Mouse (Mus musculus): ENCODE results near the gene Gm9508.
"Not testable (repeated sequence)": the region's sequence is repeated elsewhere in the genome, so short reads cannot be mapped to it uniquely, and the experiment has no call there.

The Gm9508 gene

GRCm38 (mm10) chr10:77697133-77697532 lies at the start of gene Gm9508:
Gene Gm9508, minus strand, starts transcription at chr10:77697233.
- no peak for ATAC-seq (ENCODE audit: insufficient number of reproducible peaks, low FRiP score, low TSS enrichment)

DNA sequence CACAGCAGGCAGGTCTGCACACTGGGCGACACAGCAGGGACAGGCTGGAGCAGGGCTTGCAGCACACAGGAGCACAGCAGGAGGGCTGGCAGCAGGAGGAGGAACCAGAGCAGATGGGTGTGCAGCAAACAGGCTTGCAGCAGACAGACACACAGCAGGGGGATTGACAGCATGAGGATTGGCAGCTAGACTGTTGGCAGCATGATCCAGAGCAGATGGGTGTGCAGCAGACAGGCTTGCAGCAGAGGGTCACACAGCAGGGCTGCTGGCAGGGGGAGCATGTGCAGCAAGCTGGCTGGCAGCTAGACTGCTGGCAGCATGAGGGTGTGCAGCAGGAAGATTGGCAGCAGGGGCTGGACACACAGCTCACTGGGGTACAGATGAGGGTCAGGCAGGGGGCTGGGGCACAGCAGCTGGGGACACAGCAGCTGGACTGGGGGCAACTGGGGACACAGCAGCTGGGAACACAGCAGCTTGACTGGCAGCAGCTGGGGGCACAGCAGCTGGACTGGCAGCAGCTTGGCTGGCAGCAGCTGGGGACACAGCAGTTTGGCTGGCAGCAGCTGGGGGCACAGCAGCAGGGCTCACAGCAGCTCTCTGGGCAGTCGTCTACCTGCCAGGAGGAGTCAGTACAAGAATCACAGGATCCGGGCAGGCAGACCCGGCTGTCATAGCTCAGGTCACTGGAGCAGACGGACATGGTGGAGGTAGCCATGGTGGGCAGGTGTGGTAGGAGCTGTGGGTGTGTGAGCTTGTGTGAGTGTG lies 45.1 kb upstream of the Gm9508 start, which contains the start of gene Gm18596:
Gene Gm18596, minus strand, starts transcription at position 715 of the 765 bp plus-strand sequence.
- ATAC-seq (ENCODE audit: insufficient number of reproducible peaks, low FRiP score, low TSS enrichment): not testable (repeated sequence)

GRCm38 (mm10) chr10:77738929-77739328 lies 41.9 kb upstream of the Gm9508 start:
- no peak for ATAC-seq (ENCODE audit: insufficient number of reproducible peaks, low FRiP score, low TSS enrichment)

DNA sequence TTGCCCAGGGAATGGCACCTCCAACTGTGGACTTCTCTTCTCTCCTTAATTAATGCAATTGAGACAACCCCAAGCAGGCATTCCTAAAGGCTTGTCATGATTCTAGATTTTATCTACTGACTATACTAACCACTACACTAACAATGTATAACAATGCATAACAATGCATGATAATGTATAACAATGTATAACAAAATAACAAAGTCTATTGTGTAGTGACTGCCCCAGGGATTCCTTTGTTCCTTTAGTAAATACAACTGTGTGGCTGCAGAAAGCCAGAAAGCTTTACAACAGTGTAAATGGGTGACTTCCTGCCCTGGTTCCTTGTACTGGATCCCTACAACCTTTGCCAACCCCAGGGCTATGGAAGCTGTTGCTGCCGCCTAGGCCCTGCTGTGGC lies 38.9 kb upstream of the Gm9508 start:
- no peak for ATAC-seq (ENCODE audit: insufficient number of reproducible peaks, low FRiP score, low TSS enrichment)

DNA sequence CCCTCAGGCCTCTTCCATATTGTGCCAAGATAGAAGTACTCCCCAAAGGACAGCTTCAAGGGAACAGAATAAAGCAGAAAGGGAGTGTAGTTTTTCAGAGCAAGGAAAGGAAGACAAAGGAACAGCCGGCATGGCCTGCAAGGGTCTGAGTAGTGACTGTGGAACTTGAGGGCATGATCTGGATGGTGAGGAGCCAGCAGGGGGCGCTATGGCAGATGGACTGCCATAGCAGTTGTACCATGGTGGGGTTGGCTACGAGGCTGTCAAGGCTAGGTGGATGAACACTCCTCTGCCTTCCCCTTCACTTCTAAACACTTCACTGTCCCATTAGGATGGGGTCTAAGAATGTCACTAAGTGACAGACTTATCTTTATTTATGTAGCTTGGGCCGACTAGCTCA lies 32.2 kb upstream of the Gm9508 start:
- no peak for ATAC-seq (ENCODE audit: insufficient number of reproducible peaks, low FRiP score, low TSS enrichment)

GRCm38 (mm10) chr10:77728280-77728679 lies 31.2 kb upstream of the Gm9508 start:
- ATAC-seq (ENCODE audit: insufficient number of reproducible peaks, low FRiP score, low TSS enrichment): no peak

DNA sequence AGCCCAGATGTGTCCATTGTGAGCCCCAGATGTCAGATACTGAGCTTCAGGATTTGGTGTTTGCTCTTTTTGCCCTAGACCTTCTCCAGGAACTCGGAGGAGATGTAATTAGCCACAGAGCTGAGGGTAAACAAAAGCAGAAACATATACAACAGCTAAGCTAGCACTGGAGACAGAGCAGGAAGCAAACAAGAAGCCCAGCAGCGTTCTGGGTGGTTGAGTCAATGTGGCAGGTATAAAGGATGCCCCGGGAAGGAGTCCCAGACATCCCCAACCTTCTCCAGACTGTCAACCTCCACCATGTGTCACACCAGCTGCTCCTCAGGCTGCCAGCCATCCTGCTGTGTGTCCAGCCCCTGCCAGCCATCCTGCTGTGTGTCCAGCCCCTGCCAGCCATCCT lies 29.2 kb upstream of the Gm9508 start, which contains the start of gene Gm10100:
Gene Gm10100, plus strand, starts transcription at position 301 of the 400 bp plus-strand sequence.
- no peak for ATAC-seq (ENCODE audit: insufficient number of reproducible peaks, low FRiP score, low TSS enrichment)

- no peak for ATAC-seq (ENCODE audit: insufficient number of reproducible peaks, low FRiP score, low TSS enrichment)
Measured at GRCm38 (mm10) chr10:77724855-77725254, 27.8 kb upstream of the Gm9508 start.

DNA sequence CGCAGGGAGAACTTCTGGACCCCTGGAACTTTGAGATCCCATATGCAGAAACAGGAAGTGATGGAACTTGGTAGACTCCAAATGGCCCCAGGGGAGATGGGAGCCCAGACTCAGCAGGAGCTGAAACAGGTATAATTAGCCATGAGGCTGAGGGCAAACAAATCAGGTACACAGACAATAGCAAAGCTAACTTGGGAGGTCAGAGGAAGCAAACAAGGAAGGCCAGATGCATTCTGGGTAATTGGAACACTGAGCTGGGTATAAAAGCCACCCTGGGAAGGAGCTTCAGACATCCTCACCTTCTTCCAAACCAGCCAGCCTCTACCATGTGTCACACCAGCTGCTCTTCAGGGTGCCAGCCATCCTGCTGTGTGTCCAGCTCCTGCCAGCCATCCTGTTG lies 23.3 kb upstream of the Gm9508 start, which contains the start of gene Krtap12-1:
Gene Krtap12-1, plus strand, starts transcription at position 301 of the 400 bp plus-strand sequence.
- not testable (repeated sequence) for ATAC-seq (ENCODE audit: insufficient number of reproducible peaks, low FRiP score, low TSS enrichment)

DNA sequence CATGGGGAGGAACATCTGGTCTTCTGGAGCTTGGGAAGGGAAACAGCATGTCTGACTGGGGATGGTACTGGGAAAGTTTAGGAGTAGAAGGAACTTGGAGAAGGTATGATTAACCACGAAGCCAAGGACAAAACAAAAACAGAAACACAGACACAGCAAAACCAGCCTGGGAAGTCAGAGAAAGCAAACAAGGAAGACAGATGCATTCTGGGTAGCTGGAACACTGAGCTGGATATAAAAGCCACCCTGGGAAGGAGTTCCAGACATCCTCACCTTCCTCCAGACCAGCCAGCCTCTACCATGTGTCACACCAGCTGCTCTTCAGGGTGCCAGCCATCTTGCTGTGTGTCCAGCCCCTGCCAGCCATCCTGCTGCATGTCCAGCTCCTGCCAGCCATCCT lies 18.5 kb upstream of the Gm9508 start, which contains the start of gene Gm10142:
Gene Gm10142, plus strand, starts transcription at position 301 of the 400 bp plus-strand sequence.
- no peak for ATAC-seq (ENCODE audit: insufficient number of reproducible peaks, low FRiP score, low TSS enrichment)

- no peak for ATAC-seq (ENCODE audit: insufficient number of reproducible peaks, low FRiP score, low TSS enrichment)
Measured at GRCm38 (mm10) chr10:77713734-77714133, 16.7 kb upstream of the Gm9508 start.

- not testable (repeated sequence) for ATAC-seq (ENCODE audit: insufficient number of reproducible peaks, low FRiP score, low TSS enrichment)
Measured at GRCm38 (mm10) chr10:77711157-77711556, 14.1 kb upstream of the Gm9508 start, which contains the start of gene Gm10024. Gene Gm10024, plus strand, starts transcription at chr10:77711457.

GRCm38 (mm10) chr10:77709831-77710230 lies 12.8 kb upstream of the Gm9508 start:
- ATAC-seq (ENCODE audit: insufficient number of reproducible peaks, low FRiP score, low TSS enrichment): no peak

GRCm38 (mm10) chr10:77706326-77706725 lies 9.3 kb upstream of the Gm9508 start, which contains the start of gene Gm10272:
Gene Gm10272, plus strand, starts transcription at chr10:77706626.
- ATAC-seq (ENCODE audit: insufficient number of reproducible peaks, low FRiP score, low TSS enrichment): no peak

GRCm38 (mm10) chr10:77690356-77690807 lies 6.7 kb downstream of the Gm9508 start, which contains the start of gene Gm19402:
Gene Gm19402, minus strand, starts transcription at chr10:77690757.
- ATAC-seq (ENCODE audit: insufficient number of reproducible peaks, low FRiP score, low TSS enrichment): not testable (repeated sequence)

DNA sequence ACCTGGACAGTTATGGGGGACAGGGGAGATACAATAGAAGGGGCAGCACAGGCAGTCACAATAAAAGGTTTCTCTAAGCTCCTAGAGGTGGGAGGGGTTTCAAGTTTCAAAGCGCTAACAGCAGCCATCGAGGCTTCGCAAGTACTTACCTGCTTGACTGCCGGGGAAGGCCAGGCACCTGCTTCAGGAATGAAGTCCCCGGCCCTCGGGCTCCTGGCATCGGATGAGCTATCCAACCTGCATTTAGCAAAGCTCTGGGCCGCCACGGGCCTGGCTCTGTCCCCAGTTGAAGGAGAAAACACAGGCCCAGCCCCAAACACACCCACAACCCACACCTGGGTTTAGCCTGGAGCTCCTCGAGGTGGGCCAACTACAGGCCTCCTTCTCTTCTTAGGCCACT lies 10.0 kb downstream of the Gm9508 start:
- ATAC-seq (ENCODE audit: insufficient number of reproducible peaks, low FRiP score, low TSS enrichment): no peak

GRCm38 (mm10) chr10:77685895-77686664 lies 11.0 kb downstream of the Gm9508 start, which contains the start of gene Tspear:
Gene Tspear, plus strand, starts transcription at chr10:77686569.
- ATAC-seq (ENCODE audit: insufficient number of reproducible peaks, low FRiP score, low TSS enrichment): no peak

DNA sequence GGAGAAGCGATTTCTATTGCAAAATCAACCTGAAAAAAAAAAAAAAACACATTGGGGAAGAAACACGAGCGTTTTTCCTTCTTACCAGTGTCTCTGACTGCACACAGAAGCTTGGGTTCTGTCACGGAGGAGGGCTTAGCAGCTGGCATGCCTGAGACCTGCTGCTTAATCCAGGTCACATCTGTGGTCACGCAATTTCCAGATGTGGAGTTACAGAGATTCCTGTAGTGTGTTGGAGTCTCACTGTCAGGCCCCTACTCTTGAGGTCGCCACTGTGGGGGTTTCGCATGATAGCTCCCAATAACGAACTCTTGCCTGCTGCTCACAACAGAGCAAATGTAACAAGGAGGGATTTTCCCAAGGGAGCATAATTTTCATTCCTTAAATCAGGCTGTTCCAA lies 12.9 kb downstream of the Gm9508 start:
- no peak for ATAC-seq (ENCODE audit: insufficient number of reproducible peaks, low FRiP score, low TSS enrichment)

DNA sequence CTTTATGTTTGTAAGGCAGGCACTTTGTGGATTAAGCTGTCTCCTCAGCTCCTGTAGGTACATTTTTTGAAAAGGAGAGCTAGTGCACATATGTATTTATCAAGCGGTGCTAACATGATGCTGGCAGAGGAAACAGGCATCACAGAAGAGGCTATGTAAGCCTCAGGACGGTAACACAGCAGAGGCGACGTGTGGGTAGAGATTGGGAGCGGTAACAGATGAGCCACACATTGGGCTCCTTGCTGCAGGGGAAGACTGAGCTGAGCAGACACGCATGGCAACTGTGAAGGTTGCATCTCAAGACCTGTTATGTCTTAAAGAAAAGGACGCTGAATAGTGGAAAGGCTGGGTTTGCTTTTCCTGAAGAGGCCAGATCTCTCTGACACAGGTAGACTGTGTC lies 14.0 kb downstream of the Gm9508 start:
- no peak for ATAC-seq (ENCODE audit: insufficient number of reproducible peaks, low FRiP score, low TSS enrichment)

DNA sequence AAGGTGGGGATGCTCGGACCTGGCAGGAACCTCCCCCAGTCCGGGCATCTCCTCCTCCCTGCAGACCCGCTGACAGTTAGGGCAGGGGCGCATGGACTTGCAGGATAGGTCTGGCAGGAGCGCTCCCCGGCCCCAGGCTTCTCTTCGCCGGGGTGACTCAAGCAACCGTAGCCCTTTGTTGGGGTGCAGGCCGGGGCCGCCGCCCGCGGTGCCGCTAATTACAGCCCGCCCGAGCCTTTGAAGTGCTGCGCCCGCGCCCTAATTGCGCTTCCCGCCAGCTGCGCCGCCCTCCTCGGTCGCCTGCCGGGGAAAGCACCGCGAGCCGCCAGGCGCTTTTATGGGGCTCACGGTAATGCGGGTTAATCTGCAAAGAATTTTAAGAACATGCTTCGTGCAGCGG lies 19.5 kb downstream of the Gm9508 start:
- no peak for ATAC-seq (ENCODE audit: insufficient number of reproducible peaks, low FRiP score, low TSS enrichment)

DNA sequence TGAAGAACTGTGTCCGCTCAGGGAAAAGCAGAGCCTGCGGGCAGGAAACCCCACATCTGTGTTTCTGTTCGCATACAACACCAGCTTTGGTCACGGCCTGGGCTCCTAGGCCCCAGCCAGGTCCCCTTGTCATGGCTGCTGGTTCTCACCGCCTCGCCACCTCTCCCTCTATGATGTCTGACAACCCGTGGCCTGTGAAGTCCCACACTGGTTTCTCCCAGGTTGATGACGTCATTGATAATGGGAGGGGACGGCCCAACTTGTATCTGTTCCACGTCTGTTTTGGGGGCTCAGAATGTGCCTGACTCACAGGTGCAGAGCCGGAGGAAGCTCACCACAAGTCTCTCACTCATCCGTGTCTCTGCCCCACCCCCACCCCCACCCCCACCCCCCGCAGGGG lies 23.3 kb downstream of the Gm9508 start:
- no peak for ATAC-seq (ENCODE audit: insufficient number of reproducible peaks, low FRiP score, low TSS enrichment)

All from cerebellum, adult (tissue).